Mouse (Mus musculus): ENCODE measurements around the gene Gngt1.

GRCm38 (mm10) chr6:3993492-3993891, at the start of gene Gngt1:
- TF ChIP-seq CTCF (IDR thresholded peaks at IDR 0.05; ENCODE audit: borderline replicate concordance, control insufficient read depth, extremely low read depth, insufficient read depth, low read length, poor library complexity) (no peak), POLR2A (IDR thresholded peaks at IDR 0.05; ENCODE audit: control insufficient read depth, extremely low read depth, insufficient read depth, low read length, poor library complexity) (no peak)
